Mouse (Mus musculus) lung, embryonic 15.5 days (tissue): ENCODE results near the gene Meig1. TPM values are rescaled to one million over a fixed set of nuclear protein-coding genes. Genes with fewer than 3 reads are reported as not detected.

ENCODE experiments used
- ATAC-seq: fragments of 200-750 bp; cut with Nextera tagmentation; 2 replicates; pipeline ENCODE4 v1.8.0; 2017; ENCODE audit warnings: moderate number of reproducible peaks, borderline replicate concordance; ENCODE audit not compliant: low FRiP score, low TSS enrichment; ENCODE audit errors: extremely low read depth
- H3K27ac ChIP-seq: fragments of 300-500 bp; sonication (generic); 2 replicates; pipeline ENCODE4 v1.5.1; 2015; ENCODE audit warnings: moderate library complexity, mild to moderate bottlenecking, inconsistent platforms
- H3K27me3 ChIP-seq: fragments of 300-500 bp; sonication (generic); 2 replicates; pipeline ENCODE4 v1.6.1; 2015; ENCODE audit warnings: inconsistent platforms
- H3K36me3 ChIP-seq: fragments of 300-500 bp; sonication (generic); 2 replicates; pipeline ENCODE4 v1.6.1; 2015; ENCODE audit warnings: inconsistent platforms
- H3K4me1 ChIP-seq: fragments of 300-500 bp; sonication (generic); 2 replicates; pipeline ENCODE4 v1.6.1; 2015; ENCODE audit warnings: inconsistent platforms
- H3K4me2 ChIP-seq: fragments of 300-500 bp; sonication (generic); 2 replicates; pipeline ENCODE4 v1.6.1; 2015; ENCODE audit warnings: inconsistent platforms, mild to moderate bottlenecking, moderate library complexity
- H3K4me3 ChIP-seq: fragments of 300-500 bp; sonication (generic); 2 replicates; pipeline ENCODE4 v1.5.1; 2015; ENCODE audit warnings: mild to moderate bottlenecking, inconsistent platforms
- H3K9ac ChIP-seq: fragments of 300-500 bp; sonication (generic); 2 replicates; pipeline ENCODE4 v1.6.1; 2015; ENCODE audit warnings: inconsistent platforms
- H3K9me3 ChIP-seq: fragments of 300-500 bp; sonication (generic); 2 replicates; pipeline ENCODE4 v1.6.1; 2016; ENCODE audit warnings: inconsistent platforms
- WGBS: fragments of 180-500 bp; shearing (Covaris S2); methylation state at CpG from one replicate; pipeline ENCODE4 v1.1.7; 2015; 5-methylcytosine and 5-hydroxymethylcytosine counted together
- polyA plus RNA-seq: library from polyadenylated mRNA; unstranded; fragments of >200 nt; fragmentation: Nextera tagmentation; extraction: Ambion mirVana; gene quantifications from 2 replicates; pipeline ENCODE4 v1.2.1, GENCODE M21; 2015

Gene Meig1
- polyA plus RNA-seq, result 9.8 and 10.8 TPM in 2 replicates

DNA sequence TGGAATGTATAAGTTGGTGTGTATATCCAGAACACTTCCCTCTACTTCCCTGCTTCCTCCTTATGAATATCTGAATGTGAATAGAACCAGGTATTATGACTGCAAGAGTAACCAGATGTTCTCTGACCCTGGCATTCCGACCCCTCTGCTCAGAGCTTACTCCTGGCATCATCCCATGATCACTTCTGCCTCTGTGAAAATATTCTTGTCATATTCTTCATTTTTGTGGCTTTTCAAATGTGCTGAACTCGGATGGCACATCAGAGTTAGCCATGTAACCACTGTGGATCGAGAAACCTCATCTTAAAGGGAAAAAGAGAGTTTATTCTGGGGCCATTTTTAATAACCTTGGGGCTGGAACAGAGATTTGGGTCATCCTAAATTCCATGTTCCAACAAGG is at the start of gene Meig1:
Meig1 (minus strand) TSS at position 101 of the 400 bp plus-strand sequence.
- Histone ChIP-seq H3K9me3 (no peaks in the 10 kb centered on the region), H3K27ac (no peak within 1 kb of the TSS), H3K4me2 (peak within 1 kb of the TSS; percentile 97), H3K36me3 (no peaks in the 10 kb centered on the region), H3K4me3 (no peak within 1 kb of the TSS), H3K4me1 (peaks cover 13% of the 10 kb centered on the region; the same call in 1 of the 2 replicates), H3K9ac (no peak within 1 kb of the TSS), H3K27me3 (peaks cover 7% of the 10 kb centered on the region; the same call in 1 of the 2 replicates)
- no peak for ATAC-seq
- 61% methylated on average over 3 of the region's 3 CpGs for WGBS

GRCm38 (mm10) chr2:3456590-3456989 is 34.1 kb upstream of the Meig1 start:
- 84% methylated on average over 4 of the region's 4 CpGs for WGBS
- H3K36me3 ChIP-seq, result peaks cover 29% of the 10 kb centered on the region

DNA sequence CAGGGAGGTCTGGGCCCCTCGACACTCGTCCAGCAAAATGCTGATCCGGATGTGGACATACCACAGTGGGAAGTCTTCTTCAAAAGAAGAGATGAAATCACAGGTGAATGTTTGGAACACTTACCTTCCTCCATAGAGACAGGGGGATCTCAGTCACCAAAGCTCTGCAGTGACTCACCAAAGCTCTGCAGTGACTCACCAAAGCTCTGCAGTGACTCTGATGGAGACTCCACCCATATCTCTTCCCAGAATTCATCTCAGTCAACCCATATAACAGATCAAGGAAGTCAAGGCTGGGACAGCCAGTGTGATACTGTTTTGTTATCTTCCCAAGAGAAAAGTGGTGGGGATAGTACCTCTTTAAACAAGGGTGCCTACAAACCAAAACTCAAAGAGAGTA is 30.6 kb upstream of the Meig1 start:
- H3K4me2 ChIP-seq, result no peak overlapping the region
- no peaks in the 10 kb centered on the region for H3K4me1 ChIP-seq
- H3K27me3 ChIP-seq, result no peaks in the 10 kb centered on the region
- H3K4me3 ChIP-seq, result no peak overlapping the region
- H3K9me3 ChIP-seq, result no peaks in the 10 kb centered on the region
- ATAC-seq, result no peak
- no peak overlapping the region for H3K9ac ChIP-seq
- no peak overlapping the region for H3K27ac ChIP-seq
- peaks cover 18% of the 10 kb centered on the region for H3K36me3 ChIP-seq
- WGBS, result 80% methylated on average over 3 of the region's 3 CpGs

More at GRCm38 (mm10) chr2:3456590-3456989, 34.1 kb upstream of the Meig1 start:
- Histone ChIP-seq H3K4me1 (no peaks in the 10 kb centered on the region), H3K27me3 (no peaks in the 10 kb centered on the region), H3K9me3 (no peaks in the 10 kb centered on the region), H3K4me2 (no peak overlapping the region), H3K27ac (no peak overlapping the region), H3K9ac (no peak overlapping the region), H3K4me3 (no peak overlapping the region)
- no peak for ATAC-seq

DNA sequence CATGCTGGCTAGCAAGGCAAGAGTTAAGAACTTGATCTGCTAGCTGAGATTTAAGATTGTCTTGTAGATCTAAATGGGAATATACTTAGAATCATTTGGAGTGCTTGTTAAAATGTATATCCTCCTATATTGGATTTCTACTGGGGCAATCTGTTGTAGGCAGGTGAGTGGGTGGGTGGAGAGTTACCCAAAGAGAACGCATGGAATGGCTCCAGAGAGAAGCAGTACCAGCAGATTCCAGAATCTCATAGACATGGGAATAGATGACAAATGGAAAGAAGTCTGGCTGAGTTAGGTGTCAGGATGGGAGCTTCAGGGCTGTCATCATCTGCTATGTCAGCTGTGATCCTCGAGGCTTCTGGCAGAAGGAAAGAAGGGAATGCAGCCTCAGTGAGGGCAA is 27.0 kb upstream of the Meig1 start:
- Histone ChIP-seq H3K27me3 (no peaks in the 10 kb centered on the region), H3K9ac (no peak overlapping the region), H3K27ac (no peak overlapping the region), H3K9me3 (no peaks in the 10 kb centered on the region), H3K4me1 (no peaks in the 10 kb centered on the region), H3K36me3 (peaks cover 13% of the 10 kb centered on the region), H3K4me2 (no peak overlapping the region), H3K4me3 (no peak overlapping the region)
- WGBS, result 67% methylated on average over 2 of the region's 2 CpGs
- ATAC-seq, result no peak

- Histone ChIP-seq H3K27ac (no peak overlapping the region), H3K4me2 (no peak overlapping the region), H3K9ac (no peak overlapping the region), H3K9me3 (no peaks in the 10 kb centered on the region), H3K4me1 (no peaks in the 10 kb centered on the region), H3K36me3 (no peaks in the 10 kb centered on the region), H3K27me3 (no peaks in the 10 kb centered on the region), H3K4me3 (no peak overlapping the region)
- no peak for ATAC-seq
- 71% methylated on average over 4 of the region's 4 CpGs for WGBS
Measured at GRCm38 (mm10) chr2:3445984-3446383, 23.5 kb upstream of the Meig1 start.

GRCm38 (mm10) chr2:3444206-3444605 is 21.8 kb upstream of the Meig1 start:
- ATAC-seq, result no peak
- H3K27ac ChIP-seq, result no peak overlapping the region
- no peaks in the 10 kb centered on the region for H3K9me3 ChIP-seq
- WGBS, result 56% methylated on average over 7 of the region's 7 CpGs
- no peaks in the 10 kb centered on the region for H3K36me3 ChIP-seq
- H3K9ac ChIP-seq, result no peak overlapping the region
- H3K4me1 ChIP-seq, result no peaks in the 10 kb centered on the region
- H3K4me2 ChIP-seq, result no peak overlapping the region
- H3K4me3 ChIP-seq, result no peak overlapping the region
- H3K27me3 ChIP-seq, result no peaks in the 10 kb centered on the region

GRCm38 (mm10) chr2:3437956-3438355 is 15.5 kb upstream of the Meig1 start:
- ATAC-seq, result no peak
- H3K4me3 ChIP-seq, result no peak overlapping the region
- H3K4me2 ChIP-seq, result no peak overlapping the region
- H3K27ac ChIP-seq, result no peak overlapping the region
- H3K4me1 ChIP-seq, result no peaks in the 10 kb centered on the region
- no peaks in the 10 kb centered on the region for H3K9me3 ChIP-seq
- H3K36me3 ChIP-seq, result no peaks in the 10 kb centered on the region
- 56% methylated on average over 7 of the region's 7 CpGs for WGBS
- H3K27me3 ChIP-seq, result no peaks in the 10 kb centered on the region
- H3K9ac ChIP-seq, result no peak overlapping the region

DNA sequence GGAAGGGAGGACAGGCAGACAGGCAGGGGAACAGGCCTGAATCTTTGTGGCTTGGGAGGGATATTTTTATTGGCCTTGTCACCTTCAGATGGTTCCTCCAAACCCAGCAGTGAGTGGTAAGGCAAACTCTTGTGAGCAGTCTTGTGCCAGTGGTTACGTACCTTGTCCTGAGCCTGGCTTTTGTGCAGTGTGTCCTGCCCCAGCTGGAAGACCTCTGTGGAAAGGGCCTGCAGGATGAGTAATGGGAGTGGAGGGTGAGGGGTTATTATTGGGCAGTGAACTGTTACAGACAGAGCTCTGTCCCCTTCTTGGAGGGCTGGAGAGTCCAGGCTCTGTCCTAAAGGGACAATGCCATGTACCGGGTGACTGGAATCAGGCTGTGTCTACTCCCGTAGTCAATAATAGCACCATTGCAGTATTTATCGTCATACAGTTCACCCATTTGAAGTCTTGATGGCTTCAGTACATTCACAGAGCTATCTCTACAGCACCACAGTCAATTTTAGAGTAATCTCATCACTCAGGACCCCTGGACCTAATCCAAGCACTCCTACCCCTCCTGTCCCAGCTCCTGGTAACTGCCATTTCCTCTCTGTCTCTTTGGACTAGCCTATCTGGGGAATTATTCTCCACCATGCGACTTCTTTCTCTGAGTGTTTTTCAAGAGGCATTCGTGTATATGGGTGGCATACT is 13.1 kb upstream of the Meig1 start:
- Histone ChIP-seq H3K4me3 (no peak overlapping the region), H3K4me1 (no peaks in the 10 kb centered on the region), H3K36me3 (no peaks in the 10 kb centered on the region), H3K27me3 (no peaks in the 10 kb centered on the region), H3K9ac (no peak overlapping the region), H3K4me2 (no peak overlapping the region), H3K9me3 (no peaks in the 10 kb centered on the region), H3K27ac (no peak overlapping the region)
- 82% methylated on average over 6 of the region's 6 CpGs for WGBS
- no peak for ATAC-seq

DNA sequence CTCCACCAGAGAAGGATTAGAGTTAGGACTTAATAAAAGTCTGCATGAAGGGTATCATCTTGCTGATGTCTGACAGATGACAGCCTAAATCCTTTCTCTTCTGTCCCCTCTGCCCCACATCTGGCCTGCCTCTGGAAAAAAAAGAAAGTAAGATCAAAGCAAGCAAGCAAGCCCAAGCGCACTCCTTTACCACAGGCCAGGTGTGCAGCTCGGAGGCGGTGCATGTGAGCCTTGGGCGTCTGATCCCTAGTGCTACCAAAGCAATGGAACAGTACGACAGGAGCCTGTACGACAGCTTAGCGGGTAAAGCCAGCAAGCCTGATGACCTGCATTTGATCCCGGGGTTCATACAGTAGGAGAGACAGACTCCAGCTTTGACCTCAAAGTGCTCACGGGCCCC is 8.5 kb upstream of the Meig1 start:
- ATAC-seq, result no peak
- Histone ChIP-seq H3K36me3 (no peaks in the 10 kb centered on the region), H3K4me1 (no peaks in the 10 kb centered on the region), H3K4me2 (no peak overlapping the region), H3K9me3 (no peaks in the 10 kb centered on the region), H3K4me3 (no peak overlapping the region), H3K9ac (no peak overlapping the region), H3K27ac (no peak overlapping the region), H3K27me3 (no peaks in the 10 kb centered on the region)
- 85% methylated on average over 9 of the region's 9 CpGs for WGBS

DNA sequence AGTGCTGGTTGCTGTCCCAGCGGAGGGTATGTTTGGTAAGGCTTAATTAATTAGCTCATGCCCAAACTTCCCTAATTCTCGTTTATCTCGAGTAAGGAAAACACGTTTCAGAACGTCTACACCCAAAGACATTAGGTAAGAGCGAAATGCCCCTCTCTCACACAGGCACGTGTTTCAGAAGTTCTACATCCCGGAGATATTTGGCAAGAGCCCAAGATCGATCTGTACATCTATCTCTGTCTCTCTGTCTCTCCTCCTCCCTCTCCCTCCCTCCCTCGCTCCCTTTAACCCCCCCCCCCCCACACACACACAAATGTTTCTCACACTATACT is 2.1 kb upstream of the Meig1 start:
- H3K9ac ChIP-seq, result peak overlapping the region; percentile 60
- no peak overlapping the region for H3K27ac ChIP-seq
- no peaks in the 10 kb centered on the region for H3K27me3 ChIP-seq
- WGBS, result 6% methylated on average over 9 of the region's 10 CpGs
- peaks cover 8% of the 10 kb centered on the region; the same call in 1 of the 2 replicates for H3K4me1 ChIP-seq
- ATAC-seq, result 0 out of 2 replicates have a peak, but pooled peaks have one; percentile 5
- H3K4me3 ChIP-seq, result peak overlapping the region; percentile 75
- peak overlapping the region; percentile 97 for H3K4me2 ChIP-seq
- H3K9me3 ChIP-seq, result no peaks in the 10 kb centered on the region
- no peaks in the 10 kb centered on the region for H3K36me3 ChIP-seq

GRCm38 (mm10) chr2:3423841-3424578 is 1.6 kb upstream of the Meig1 start, which contains the start of gene Dclre1c:
Dclre1c (plus strand) TSS chr2:3424131.
- Histone ChIP-seq H3K9ac (peak within 1 kb of the TSS; percentile 60), H3K9me3 (no peaks in the 10 kb centered on the region), H3K27me3 (no peaks in the 10 kb centered on the region), H3K36me3 (no peaks in the 10 kb centered on the region), H3K4me2 (peak within 1 kb of the TSS; percentile 97), H3K27ac (no peak within 1 kb of the TSS), H3K4me1 (peaks cover 8% of the 10 kb centered on the region; the same call in 1 of the 2 replicates), H3K4me3 (peak within 1 kb of the TSS; percentile 75)
- ATAC-seq, result peak; percentile 99
- 1% methylated on average over 29 of the region's 29 CpGs for WGBS

GRCm38 (mm10) chr2:3420157-3420556 is 2.3 kb downstream of the Meig1 start:
- peaks cover 13% of the 10 kb centered on the region; the same call in 1 of the 2 replicates for H3K4me1 ChIP-seq
- no peak overlapping the region for H3K9ac ChIP-seq
- no peak for ATAC-seq
- WGBS, result 70% methylated on average over 4 of the region's 4 CpGs
- H3K36me3 ChIP-seq, result no peaks in the 10 kb centered on the region
- no peak overlapping the region for H3K27ac ChIP-seq
- no peak overlapping the region for H3K4me2 ChIP-seq
- H3K4me3 ChIP-seq, result no peak overlapping the region
- no peaks in the 10 kb centered on the region for H3K9me3 ChIP-seq
- peaks cover 19% of the 10 kb centered on the region; the same call in 1 of the 2 replicates for H3K27me3 ChIP-seq
